In genomic region chr4:84786583-84786982, GRCm38 (mm10) we compare ENCODE assay signal across 14 mouse cellular contexts.
DNase-seq lines count a peak whose midpoint lies in the region; ATAC-seq lines count a peak whose summit lies in the region.
"Had no signal": no experiment of that assay in that cellular context is flagged by ENCODE, and none has a peak within 500 bp of the region (broad histone marks: within the 10 kb centered on the region; RNA-seq: fewer than 3 reads in every experiment).

No protein-coding gene starts in this region.

- WGBS in midbrain, embryonic 13.5 days, result 56% methylated on average over 6 of the region's 6 CpGs
- 60% methylated on average over 6 of the region's 6 CpGs for WGBS in midbrain, embryonic 11.5 days
- 47% methylated on average over 6 of the region's 6 CpGs for WGBS in stomach, embryonic 16.5 days
- WGBS in forebrain, embryonic 10.5 days, result 69% methylated on average over 6 of the region's 6 CpGs

- 0 out of 2 replicates have a peak, but pooled peaks have one; percentile 30 for ATAC-seq in midbrain, embryonic 13.5 days
- ATAC-seq in midbrain, embryonic 11.5 days (ENCODE audit: low FRiP score), result no peak
- ATAC-seq in stomach, embryonic 16.5 days (ENCODE audit: insufficient read depth, low FRiP score), result peak; percentile 44; the same call in 1 of the 2 replicates

- H3K4me2 ChIP-seq in midbrain, embryonic 13.5 days (replicated peaks), result no peak overlapping the region
- H3K4me2 ChIP-seq in midbrain, embryonic 11.5 days, result no peak overlapping the region
- H3K4me2 ChIP-seq in stomach, embryonic 16.5 days (ENCODE audit: low read depth, low read length), result no peak overlapping the region
- H3K4me2 ChIP-seq: liver, embryonic 15.5 days had no signal

- H3K4me3 ChIP-seq in midbrain, embryonic 13.5 days (replicated peaks), result no peak overlapping the region
- no peak overlapping the region for H3K4me3 ChIP-seq in midbrain, embryonic 11.5 days (ENCODE audit: low read depth, low read length)
- H3K4me3 ChIP-seq in stomach, embryonic 16.5 days (replicated peaks; ENCODE audit: low read length), result no peak overlapping the region
- no peak overlapping the region for H3K4me3 ChIP-seq in forebrain, embryonic 10.5 days
- H3K4me3 ChIP-seq: layer of hippocampus, adult 2 months; liver, embryonic 15.5 days had no signal

- DNase-seq in cerebellum, adult 8-10 months, result peak; percentile 1
- no peak for DNase-seq in cerebellum, adult 9-10 months
- no peak for DNase-seq in midbrain, embryonic 11.5 days (ENCODE audit: low spot score, missing footprints)
- peak; percentile 73 for DNase-seq in gastrocnemius, adult 18-20 months (ENCODE audit: low spot score)
- no peak for DNase-seq in forebrain, embryonic 10.5 days (ENCODE audit: extremely low spot score, low spot score)
- no peak for DNase-seq in yolk sac, embryonic 10.5 days (ENCODE audit: low spot score)
- DNase-seq: B cell, adult 2 months; kidney, adult 11 months; spleen, adult 18-20 months; thymus, adult 18-20 months had no signal

- no peak overlapping the region for H3K27ac ChIP-seq in midbrain, embryonic 13.5 days
- H3K27ac ChIP-seq in midbrain, embryonic 11.5 days (ENCODE audit: low read depth, low read length), result no peak overlapping the region
- H3K27ac ChIP-seq in stomach, embryonic 16.5 days (ENCODE audit: low read length), result no peak overlapping the region
- H3K27ac ChIP-seq in forebrain, embryonic 10.5 days, result no peak overlapping the region
- H3K27ac ChIP-seq: layer of hippocampus, adult 2 months; liver, embryonic 15.5 days had no signal

- no peaks in the 10 kb centered on the region for H3K9me3 ChIP-seq in midbrain, embryonic 13.5 days
- H3K9me3 ChIP-seq in midbrain, embryonic 11.5 days (ENCODE audit: control insufficient read depth, low read length), result no peaks in the 10 kb centered on the region
- no peaks in the 10 kb centered on the region for H3K9me3 ChIP-seq in stomach, embryonic 16.5 days (replicated peaks; ENCODE audit: control insufficient read depth, low read length)
- H3K9me3 ChIP-seq in forebrain, embryonic 10.5 days, result no peaks in the 10 kb centered on the region
- H3K9me3 ChIP-seq: liver, embryonic 15.5 days had no signal

- H3K9ac ChIP-seq in midbrain, embryonic 13.5 days (replicated peaks), result no peak overlapping the region
- H3K9ac ChIP-seq in midbrain, embryonic 11.5 days (ENCODE audit: low read length), result no peak overlapping the region
- H3K9ac ChIP-seq in stomach, embryonic 16.5 days (ENCODE audit: low read length), result no peak overlapping the region
- H3K9ac ChIP-seq: liver, embryonic 15.5 days had no signal

- H3K4me1 ChIP-seq in midbrain, embryonic 13.5 days (replicated peaks), result no peaks in the 10 kb centered on the region
- no peaks in the 10 kb centered on the region for H3K4me1 ChIP-seq in midbrain, embryonic 11.5 days (ENCODE audit: control insufficient read depth, insufficient read depth, low read length)
- 0 out of 2 replicates have a peak, but pooled peaks cover 4% of the 10 kb centered on the region for H3K4me1 ChIP-seq in stomach, embryonic 16.5 days (ENCODE audit: control insufficient read depth, insufficient read depth, low read length)
- 0 out of 2 replicates have a peak, but pooled peaks cover 4% of the 10 kb centered on the region for H3K4me1 ChIP-seq in forebrain, embryonic 10.5 days
- H3K4me1 ChIP-seq: liver, embryonic 15.5 days had no signal

- no peaks in the 10 kb centered on the region for H3K36me3 ChIP-seq in midbrain, embryonic 13.5 days
- no peaks in the 10 kb centered on the region for H3K36me3 ChIP-seq in midbrain, embryonic 11.5 days (ENCODE audit: control insufficient read depth, insufficient read depth, low read length)
- H3K36me3 ChIP-seq in stomach, embryonic 16.5 days (ENCODE audit: control insufficient read depth, insufficient read depth, low read length), result no peaks in the 10 kb centered on the region
- H3K36me3 ChIP-seq in forebrain, embryonic 10.5 days (replicated peaks), result no peaks in the 10 kb centered on the region
- H3K36me3 ChIP-seq: liver, embryonic 15.5 days had no signal

- peaks cover 4% of the 10 kb centered on the region; the same call in 1 of the 2 replicates for H3K27me3 ChIP-seq in midbrain, embryonic 13.5 days
- no peaks in the 10 kb centered on the region for H3K27me3 ChIP-seq in midbrain, embryonic 11.5 days (ENCODE audit: control insufficient read depth, insufficient read depth, low read length)
- no peaks in the 10 kb centered on the region for H3K27me3 ChIP-seq in stomach, embryonic 16.5 days (ENCODE audit: control insufficient read depth, insufficient read depth, low read length)
- H3K27me3 ChIP-seq in forebrain, embryonic 10.5 days (ENCODE audit: poor library complexity, severe bottlenecking), result no peaks in the 10 kb centered on the region
- H3K27me3 ChIP-seq: liver, embryonic 15.5 days had no signal

Comparison
In these comparisons a context has a peak if more than half of its experiments do, and no peak if none do; other contexts are left out.
1. DNase-seq: peak in cerebellum, adult 8-10 months (single experiment) and gastrocnemius, adult 18-20 months (single experiment); none in cerebellum, adult 9-10 months (single experiment), midbrain, embryonic 11.5 days (single experiment), forebrain, embryonic 10.5 days (single experiment) and yolk sac, embryonic 10.5 days (single experiment).